In genomic region chr9:54705561-54705960, GRCm38 (mm10) we compare ENCODE assay signal across 17 mouse cellular contexts. TPM values are rescaled to one million over a fixed set of nuclear protein-coding genes. Genes with fewer than 3 reads are reported as not detected.
"Had no signal": no experiment of that assay in that cellular context is flagged by ENCODE, and none has a peak within 500 bp of the region (broad histone marks: within the 10 kb centered on the region; RNA-seq: fewer than 3 reads in every experiment).

No protein-coding gene starts in this region.

- DNase-seq: kidney, adult 18-20 months; kidney, postnatal 10 days; kidney, postnatal 4 days; left cerebral cortex, postnatal 4 days; lung, postnatal 14 days; retina, postnatal 1 day; right cerebral cortex, postnatal 4 days; spleen, adult 18-20 months; thymus, postnatal 4 days had no signal

- H3K27ac ChIP-seq: intestine, embryonic 15.5 days; layer of hippocampus, adult 2 months; limb, embryonic 13.5 days; lung, embryonic 15.5 days; macrophage; midbrain, embryonic 13.5 days; neural tube, embryonic 13.5 days had no signal

- H3K9me3 ChIP-seq: intestine, embryonic 15.5 days; limb, embryonic 13.5 days; lung, embryonic 15.5 days; midbrain, embryonic 13.5 days; neural tube, embryonic 13.5 days had no signal

- ATAC-seq: intestine, embryonic 15.5 days; midbrain, embryonic 13.5 days had no signal

- H3K4me3 ChIP-seq: intestine, embryonic 15.5 days; layer of hippocampus, adult 2 months; limb, embryonic 13.5 days; lung, embryonic 15.5 days; megakaryocyte, embryonic 14.5 days; midbrain, embryonic 13.5 days; neural tube, embryonic 13.5 days had no signal

- H3K36me3 ChIP-seq: intestine, embryonic 15.5 days; lung, embryonic 15.5 days had no signal

- H3K4me2 ChIP-seq: intestine, embryonic 15.5 days; limb, embryonic 13.5 days; lung, embryonic 15.5 days; midbrain, embryonic 13.5 days; neural tube, embryonic 13.5 days had no signal

- H3K9ac ChIP-seq: intestine, embryonic 15.5 days; limb, embryonic 13.5 days; lung, embryonic 15.5 days; midbrain, embryonic 13.5 days; neural tube, embryonic 13.5 days had no signal

- H3K27me3 ChIP-seq: intestine, embryonic 15.5 days had no signal

- H3K4me1 ChIP-seq: intestine, embryonic 15.5 days had no signal

RNA-seq across cellular contexts. Expression of gene Acsbg1, which starts 43.9 kb away (rescaled TPM):
- polyA plus RNA-seq: macrophage had no signal

RNA-seq across cellular contexts. Expression of gene Crabp1, which starts 59.0 kb away (rescaled TPM):
- polyA plus RNA-seq: macrophage had no signal
